Mouse (Mus musculus) ES-E14 (cell line): ENCODE data around the gene Cradd.

Experiments
- CHD2 ChIP-seq: IDR thresholded peaks from 2 replicates; pipeline ENCODE4 v1.6.1; 2014; ENCODE audit warnings: mild to moderate bottlenecking, low read depth, low read length, inconsistent platforms
- HCFC1 ChIP-seq: IDR thresholded peaks from 2 replicates; pipeline ENCODE4 v1.6.1; 2012; ENCODE audit warnings: low read length, inconsistent platforms, borderline replicate concordance; ENCODE audit not compliant: insufficient read depth
- MAFK ChIP-seq: IDR thresholded peaks from 2 replicates; pipeline ENCODE4 v1.6.1; 2014; ENCODE audit warnings: mild to moderate bottlenecking, low read depth, low read length, inconsistent platforms; ENCODE audit not compliant: insufficient read depth
- ZC3H11A ChIP-seq: IDR thresholded peaks from 2 replicates; pipeline ENCODE4 v1.6.1; 2012; ENCODE audit warnings: low read depth, mild to moderate bottlenecking, inconsistent platforms, low read length, borderline replicate concordance

GRCm38 (mm10) chr10:95223211-95223610, 100.7 kb downstream of the Cradd start:
- TF ChIP-seq HCFC1 (no peak), CHD2 (no peak), MAFK (no peak), ZC3H11A (no peak)
